Mouse (Mus musculus): ENCODE results near the gene Wwc2.

DNA sequence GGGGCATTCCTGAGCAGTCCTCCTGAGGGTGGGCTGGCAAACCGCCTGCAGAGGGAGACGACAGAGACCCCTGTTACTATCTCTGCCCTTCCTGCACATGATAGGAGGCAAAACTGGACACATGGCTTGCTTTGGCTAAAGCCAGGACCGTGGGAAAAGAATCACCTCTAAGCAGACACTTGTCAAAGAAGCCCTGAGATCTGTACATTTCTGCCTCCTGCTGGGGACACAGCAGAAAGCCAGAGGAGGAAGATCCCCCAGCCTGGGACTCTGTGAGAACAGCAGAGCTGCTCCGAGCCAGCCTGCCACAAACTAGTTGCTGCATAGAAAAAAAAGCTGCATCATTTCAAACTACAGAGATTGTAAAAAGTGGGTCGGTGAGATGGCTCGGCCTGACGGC is 147.7 kb downstream of the Wwc2 start:
- TF ChIP-seq GATA1 (IDR thresholded peaks at IDR 0.05; ENCODE audit: borderline replicate concordance, low read length) (no peak), FLI1 (IDR thresholded peaks at IDR 0.05; ENCODE audit: low read length) (no peak)
